Mouse (Mus musculus): ENCODE results near the gene Dst. TPM values are rescaled to one million over a fixed set of nuclear protein-coding genes. Genes with fewer than 3 reads are reported as not detected.

The Dst gene
- polyA plus RNA-seq, 1 experiment from 2014 or later, result 15.6 TPM

DNA sequence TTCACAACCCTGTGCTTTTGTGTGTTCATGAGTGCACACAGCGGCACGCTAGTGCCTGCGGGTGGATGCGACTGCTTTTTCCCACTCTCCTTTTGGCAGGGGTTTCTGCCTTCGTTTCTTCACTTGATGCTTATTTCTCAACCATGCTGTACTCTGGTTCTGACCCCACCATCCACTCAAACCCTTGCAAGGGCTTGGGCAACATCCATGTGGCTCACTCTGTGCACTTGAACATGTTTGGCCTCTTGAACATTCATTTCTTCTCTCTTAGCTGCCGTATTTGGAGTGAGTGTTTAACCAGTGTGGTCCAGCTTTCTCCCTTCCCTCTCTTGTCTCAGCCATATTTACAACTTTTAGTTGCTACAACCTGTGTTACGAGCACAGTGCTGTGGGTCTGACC, 236.8 kb downstream of the Dst start:
- ATAC-seq (ENCODE audit: insufficient read depth), result no peak
- 85% methylated on average over 7 of the region's 7 CpGs for whole genome bisulfite sequencing
- Histone ChIP-seq H3K27me3 (ENCODE audit: insufficient read depth, low read length) (no peaks in the 10 kb centered on the region), H3K4me1 (ENCODE audit: insufficient read depth) (0 out of 2 replicates have a peak, but pooled peaks cover 3% of the 10 kb centered on the region), H3K9ac (no peak overlapping the region), H3K4me3 (ENCODE audit: low read depth, low read length) (no peak overlapping the region), H3K9me3 (ENCODE audit: low read depth, low read length) (no peaks in the 10 kb centered on the region), H3K4me2 (no peak overlapping the region), H3K36me3 (ENCODE audit: insufficient read depth) (no peaks in the 10 kb centered on the region), H3K27ac (ENCODE audit: low read depth) (no peak overlapping the region)
- no peak for DNase-seq
- no peak for TF ChIP-seq CTCF (IDR thresholded peaks at IDR 0.05; ENCODE audit: low read depth)

DNA sequence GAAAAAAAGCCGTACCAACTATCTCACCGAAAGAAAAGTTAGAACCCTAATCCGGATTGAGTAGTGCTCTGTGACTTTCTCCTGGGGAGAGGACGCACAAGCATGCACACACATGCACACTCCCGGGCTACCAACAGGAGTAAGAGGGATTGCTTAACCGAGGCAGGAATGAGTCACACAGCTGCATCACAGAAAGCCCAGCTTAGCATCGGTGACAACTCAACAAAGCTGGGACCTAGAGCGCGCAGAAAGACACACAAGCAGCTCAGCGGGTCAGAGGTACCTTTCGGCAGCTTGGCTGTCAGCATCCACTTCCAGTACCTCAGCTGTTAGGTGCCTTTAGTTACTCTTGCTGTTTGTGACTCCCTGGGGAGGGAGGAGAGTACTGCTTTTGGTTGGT, 240.0 kb downstream of the Dst start:
- no peak for TF ChIP-seq CTCF (IDR thresholded peaks at IDR 0.05; ENCODE audit: low read depth)

DNA sequence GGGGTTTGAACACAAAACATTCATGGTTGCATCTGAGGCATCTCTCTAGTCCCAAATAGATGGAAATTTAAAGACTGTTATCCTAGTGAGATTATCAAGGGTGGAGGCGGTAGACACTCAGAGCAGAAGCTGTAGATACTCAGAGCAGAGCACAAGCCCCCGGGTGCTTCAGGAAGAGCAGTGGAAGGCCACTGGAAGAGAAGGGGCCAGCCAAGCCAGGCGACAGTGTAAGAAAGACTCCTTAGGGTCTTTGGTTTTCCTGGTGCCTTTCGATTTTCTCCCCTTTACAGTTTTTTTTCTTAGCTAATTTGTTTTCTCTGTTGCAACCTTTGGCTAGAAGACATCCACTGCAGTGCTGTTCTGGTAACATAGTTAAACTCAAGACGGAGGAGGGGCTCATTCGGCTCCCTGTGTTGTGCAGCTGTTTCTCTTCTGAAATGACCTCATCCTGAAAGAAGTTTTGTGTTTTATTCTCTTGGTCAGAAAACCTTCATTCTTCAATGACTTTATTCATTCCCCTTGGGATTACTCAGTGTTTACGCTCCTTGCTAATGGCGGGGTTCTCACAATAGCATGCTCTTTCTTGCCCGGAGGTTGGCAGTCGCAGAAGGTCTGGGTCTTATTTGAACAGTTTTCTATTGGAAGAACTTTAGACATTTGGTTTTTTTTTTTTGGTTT, 242.5 kb downstream of the Dst start:
- Histone ChIP-seq H3K4me3 (ENCODE audit: low read depth, low read length) (no peak overlapping the region), H3K9ac (no peak overlapping the region), H3K9me3 (ENCODE audit: low read depth, low read length) (no peaks in the 10 kb centered on the region), H3K36me3 (ENCODE audit: insufficient read depth) (no peaks in the 10 kb centered on the region), H3K27ac (ENCODE audit: low read depth) (peak overlapping the region; percentile 55), H3K4me2 (no peak overlapping the region), H3K4me1 (ENCODE audit: insufficient read depth) (no peaks in the 10 kb centered on the region), H3K27me3 (ENCODE audit: insufficient read depth, low read length) (no peaks in the 10 kb centered on the region)
- ATAC-seq (ENCODE audit: insufficient read depth) (peak; percentile 81), DNase-seq (peak; percentile 52)
- no peak for TF ChIP-seq CTCF (IDR thresholded peaks at IDR 0.05; ENCODE audit: low read depth)
- WGBS, result 43% methylated on average over 10 of the region's 10 CpGs

More for the DNA sequence above, 240.0 kb downstream of the Dst start:
- ATAC-seq (ENCODE audit: insufficient read depth) (no peak), DNase-seq (no peak)
- Histone ChIP-seq H3K9ac (no peak overlapping the region), H3K36me3 (ENCODE audit: insufficient read depth) (no peaks in the 10 kb centered on the region), H3K4me3 (ENCODE audit: low read depth, low read length) (no peak overlapping the region), H3K4me2 (no peak overlapping the region), H3K27me3 (ENCODE audit: insufficient read depth, low read length) (no peaks in the 10 kb centered on the region), H3K4me1 (ENCODE audit: insufficient read depth) (0 out of 2 replicates have a peak, but pooled peaks cover under 1% of the 10 kb centered on the region), H3K9me3 (ENCODE audit: low read depth, low read length) (no peaks in the 10 kb centered on the region), H3K27ac (ENCODE audit: low read depth) (no peak overlapping the region)
- 93% methylated on average over 11 of the region's 11 CpGs for WGBS

DNA sequence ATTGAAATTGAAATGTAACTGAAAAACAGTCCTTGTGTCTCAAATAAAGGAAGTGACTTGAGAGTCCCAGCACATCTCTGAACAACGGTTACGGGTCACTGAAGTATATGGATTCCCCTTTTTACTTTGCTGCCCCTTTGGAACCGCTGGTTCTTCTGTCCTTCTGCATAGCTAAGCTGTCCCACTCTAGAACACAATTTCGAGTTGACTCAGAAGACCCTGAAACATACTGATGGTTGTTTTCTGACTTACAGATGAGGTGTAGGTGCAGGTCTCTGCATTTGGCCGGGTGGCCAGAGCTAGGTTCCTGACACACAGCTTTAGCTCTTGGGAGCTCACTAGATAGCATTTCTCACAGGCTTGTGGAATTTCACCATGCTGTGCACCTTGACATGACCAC, 244.7 kb downstream of the Dst start:
- ATAC-seq (ENCODE audit: insufficient read depth) (no peak), DNase-seq (no peak)
- Histone ChIP-seq H3K4me2 (no peak overlapping the region), H3K4me3 (ENCODE audit: low read depth, low read length) (no peak overlapping the region), H3K36me3 (ENCODE audit: insufficient read depth) (no peaks in the 10 kb centered on the region), H3K27me3 (ENCODE audit: insufficient read depth, low read length) (no peaks in the 10 kb centered on the region), H3K4me1 (ENCODE audit: insufficient read depth) (no peaks in the 10 kb centered on the region), H3K9me3 (ENCODE audit: low read depth, low read length) (no peaks in the 10 kb centered on the region), H3K9ac (no peak overlapping the region), H3K27ac (ENCODE audit: low read depth) (no peak overlapping the region)
- 85% methylated on average over 5 of the region's 5 CpGs for WGBS
- no peak for TF ChIP-seq CTCF (IDR thresholded peaks at IDR 0.05; ENCODE audit: low read depth)

DNA sequence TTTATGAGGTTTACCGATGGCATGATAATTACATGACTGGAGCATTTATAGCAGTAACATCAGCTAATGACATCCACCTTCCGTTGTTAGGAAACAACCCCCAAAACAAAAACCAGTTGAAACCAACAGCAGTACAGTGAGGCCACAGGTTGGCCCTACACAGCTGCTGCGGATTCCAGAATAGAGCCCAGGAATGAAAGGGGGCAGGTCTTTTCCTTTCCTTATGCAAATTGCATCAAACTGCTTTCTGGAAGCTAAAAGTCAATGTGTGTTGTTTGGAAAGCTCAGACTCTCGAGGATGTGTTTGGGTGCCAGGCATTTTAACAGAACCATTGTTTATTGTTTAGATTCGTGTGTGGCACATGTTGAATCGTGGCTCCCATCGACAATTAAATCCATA, 248.0 kb downstream of the Dst start:
- Histone ChIP-seq H3K36me3 (ENCODE audit: insufficient read depth) (no peaks in the 10 kb centered on the region), H3K4me3 (ENCODE audit: low read depth, low read length) (no peak overlapping the region), H3K27ac (ENCODE audit: low read depth) (no peak overlapping the region), H3K4me1 (ENCODE audit: insufficient read depth) (no peaks in the 10 kb centered on the region), H3K9ac (no peak overlapping the region), H3K9me3 (ENCODE audit: low read depth, low read length) (no peaks in the 10 kb centered on the region), H3K4me2 (no peak overlapping the region), H3K27me3 (ENCODE audit: insufficient read depth, low read length) (no peaks in the 10 kb centered on the region)
- TF ChIP-seq CTCF (IDR thresholded peaks at IDR 0.05; ENCODE audit: low read depth), result no peak
- 81% methylated on average over 7 of the region's 7 CpGs for WGBS
- ATAC-seq (ENCODE audit: insufficient read depth) (no peak), DNase-seq (no peak)

DNA sequence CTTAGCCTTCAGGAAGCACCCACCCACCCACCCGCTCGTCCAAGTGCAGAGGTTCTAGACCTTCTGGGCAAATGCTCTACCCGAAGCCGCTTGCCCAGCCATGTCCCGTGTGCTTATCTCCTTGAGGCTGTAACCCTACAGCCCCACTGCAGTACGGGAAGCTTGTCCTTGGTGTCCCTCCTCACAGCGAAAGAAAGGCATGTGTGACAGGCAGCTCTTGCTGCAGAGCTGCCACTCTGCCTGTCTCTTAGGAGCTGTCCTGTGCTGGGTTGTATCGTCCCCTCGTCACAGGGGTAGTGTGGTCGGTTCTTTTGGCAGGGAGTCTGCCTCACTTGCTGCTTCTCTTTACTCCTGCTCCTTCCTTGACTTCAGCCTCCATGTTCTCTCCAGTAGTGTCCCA, 249.7 kb downstream of the Dst start:
- ATAC-seq (ENCODE audit: insufficient read depth) (no peak), DNase-seq (no peak)
- no peak for TF ChIP-seq CTCF (IDR thresholded peaks at IDR 0.05; ENCODE audit: low read depth)
- Histone ChIP-seq H3K9ac (no peak overlapping the region), H3K4me2 (no peak overlapping the region), H3K27me3 (ENCODE audit: insufficient read depth, low read length) (no peaks in the 10 kb centered on the region), H3K27ac (ENCODE audit: low read depth) (no peak overlapping the region), H3K4me1 (ENCODE audit: insufficient read depth) (no peaks in the 10 kb centered on the region), H3K9me3 (ENCODE audit: low read depth, low read length) (no peaks in the 10 kb centered on the region), H3K4me3 (ENCODE audit: low read depth, low read length) (no peak overlapping the region), H3K36me3 (ENCODE audit: insufficient read depth) (no peaks in the 10 kb centered on the region)
- WGBS, result 81% methylated on average over 10 of the region's 10 CpGs

DNA sequence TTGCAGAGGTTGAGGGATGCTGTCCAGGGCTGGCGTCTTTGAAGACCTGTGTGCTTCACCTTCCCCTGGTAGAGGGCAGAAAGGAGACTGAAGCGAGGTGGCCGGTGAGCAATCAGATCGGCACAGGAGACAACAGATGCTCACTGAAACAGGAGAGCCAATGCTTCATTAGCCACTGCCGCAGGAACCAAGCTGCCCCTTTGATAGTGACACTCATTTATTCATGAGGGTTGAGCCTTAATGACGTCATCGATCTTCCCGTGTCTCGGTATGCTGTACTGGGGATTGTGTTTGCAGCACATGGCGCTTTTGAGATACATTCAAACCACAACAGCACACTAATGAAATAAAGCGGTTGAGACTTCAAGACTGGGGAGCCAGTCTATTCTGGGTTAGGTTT, 250.8 kb downstream of the Dst start:
- WGBS, result 74% methylated on average over 11 of the region's 11 CpGs
- Histone ChIP-seq H3K9me3 (ENCODE audit: low read depth, low read length) (no peaks in the 10 kb centered on the region), H3K36me3 (ENCODE audit: insufficient read depth) (no peaks in the 10 kb centered on the region), H3K4me2 (no peak overlapping the region), H3K27ac (ENCODE audit: low read depth) (no peak overlapping the region), H3K27me3 (ENCODE audit: insufficient read depth, low read length) (no peaks in the 10 kb centered on the region), H3K4me1 (ENCODE audit: insufficient read depth) (no peaks in the 10 kb centered on the region), H3K4me3 (ENCODE audit: low read depth, low read length) (no peak overlapping the region), H3K9ac (no peak overlapping the region)
- no peak for TF ChIP-seq CTCF (IDR thresholded peaks at IDR 0.05; ENCODE audit: low read depth)
- ATAC-seq (ENCODE audit: insufficient read depth), result no peak
- DNase-seq, result no peak
